Mouse (Mus musculus) T-helper 2 cell (primary cell): ENCODE measurements around the gene Stk19.
"Not testable (repeated sequence)": the region's sequence is repeated elsewhere in the genome, so short reads cannot be mapped to it uniquely, and the experiment has no call there.

Experiments
- in situ Hi-C: fragments of 300-600 bp; cut with MboI, MseI; formaldehyde crosslinking; loops from one replicate; pipeline ENCODE4 v1.15.1; 2025; ENCODE audit warnings: high pct_unique_total_duplicates

Gene Stk19

GRCm38 (mm10) chr17:34798866-34799530, 37.7 kb downstream of the Stk19 start:
- in situ Hi-C loops, result no loop called here

GRCm38 (mm10) chr17:34798071-34798470, 38.7 kb downstream of the Stk19 start:
- in situ Hi-C loops, result not testable (repeated sequence)

- in situ Hi-C loops, result not testable (repeated sequence)
These were observed 39.3 kb downstream of the Stk19 start for GRCm38 (mm10) chr17:34797211-34797995.

GRCm38 (mm10) chr17:34796311-34797140, 40.2 kb downstream of the Stk19 start:
- in situ Hi-C loops, result no loop called here

- in situ Hi-C loops, result no loop called here
These were observed 41.1 kb downstream of the Stk19 start for GRCm38 (mm10) chr17:34795633-34796032.

- in situ Hi-C loops, result no loop called here
These were observed 41.7 kb downstream of the Stk19 start for GRCm38 (mm10) chr17:34795016-34795415.

- in situ Hi-C loops, result loop anchor here (5.0 kb wide), 1 partner anchor 321 kb away; no protein-coding TSS in a partner anchor
These were observed 58.9 kb downstream of the Stk19 start for GRCm38 (mm10) chr17:34777680-34778325.
